Mouse (Mus musculus) intestine, embryonic 15.5 days (tissue): ENCODE data around the gene Cep164. TPM values are rescaled to one million over a fixed set of nuclear protein-coding genes. Genes with fewer than 3 reads are reported as not detected.

Source experiments
- ATAC-seq: fragments of 200-750 bp; cut with Nextera tagmentation; 2 replicates; pipeline ENCODE4 v1.8.0; 2017; ENCODE audit warnings: moderate TSS enrichment, moderate library complexity
- H3K27ac ChIP-seq: fragments of 300-500 bp; sonication (generic); 2 replicates; pipeline ENCODE4 v1.5.1; 2015; ENCODE audit warnings: mild to moderate bottlenecking, inconsistent platforms
- H3K27me3 ChIP-seq: fragments of 300-500 bp; sonication (generic); replicated peaks from 2 replicates; pipeline ENCODE4 v1.6.1; 2015; ENCODE audit warnings: inconsistent platforms
- H3K36me3 ChIP-seq: fragments of 300-500 bp; sonication (generic); 2 replicates; pipeline ENCODE4 v1.6.1; 2015; ENCODE audit warnings: inconsistent platforms
- H3K4me1 ChIP-seq: fragments of 300-500 bp; sonication (generic); replicated peaks from 2 replicates; pipeline ENCODE4 v1.6.1; 2015; ENCODE audit warnings: inconsistent platforms
- H3K4me2 ChIP-seq: fragments of 300-500 bp; sonication (generic); replicated peaks from 2 replicates; pipeline ENCODE4 v1.6.1; 2015; ENCODE audit warnings: mild to moderate bottlenecking, inconsistent platforms
- H3K4me3 ChIP-seq: fragments of 300-500 bp; sonication (generic); replicated peaks from 2 replicates; pipeline ENCODE4 v1.5.1; 2015; ENCODE audit warnings: inconsistent platforms
- H3K9ac ChIP-seq: fragments of 300-500 bp; sonication (generic); 2 replicates; pipeline ENCODE4 v1.6.1; 2015; ENCODE audit warnings: inconsistent platforms
- H3K9me3 ChIP-seq: fragments of 300-500 bp; sonication (generic); 2 replicates; pipeline ENCODE4 v1.6.1; 2016; ENCODE audit warnings: inconsistent platforms
- WGBS: fragments of 180-500 bp; shearing (Covaris S2); methylation state at CpG from one replicate; pipeline ENCODE4 v1.1.7; 2015; 5-methylcytosine and 5-hydroxymethylcytosine counted together
- polyA plus RNA-seq: library from polyadenylated mRNA; unstranded; fragments of >200 nt; fragmentation: Nextera tagmentation; extraction: Ambion mirVana; gene quantifications from 2 replicates; pipeline ENCODE4 v1.2.1, GENCODE M21; 2015

Gene Cep164
- polyA plus RNA-seq, 1 experiment from 2014 or later = 24.9 TPM

DNA sequence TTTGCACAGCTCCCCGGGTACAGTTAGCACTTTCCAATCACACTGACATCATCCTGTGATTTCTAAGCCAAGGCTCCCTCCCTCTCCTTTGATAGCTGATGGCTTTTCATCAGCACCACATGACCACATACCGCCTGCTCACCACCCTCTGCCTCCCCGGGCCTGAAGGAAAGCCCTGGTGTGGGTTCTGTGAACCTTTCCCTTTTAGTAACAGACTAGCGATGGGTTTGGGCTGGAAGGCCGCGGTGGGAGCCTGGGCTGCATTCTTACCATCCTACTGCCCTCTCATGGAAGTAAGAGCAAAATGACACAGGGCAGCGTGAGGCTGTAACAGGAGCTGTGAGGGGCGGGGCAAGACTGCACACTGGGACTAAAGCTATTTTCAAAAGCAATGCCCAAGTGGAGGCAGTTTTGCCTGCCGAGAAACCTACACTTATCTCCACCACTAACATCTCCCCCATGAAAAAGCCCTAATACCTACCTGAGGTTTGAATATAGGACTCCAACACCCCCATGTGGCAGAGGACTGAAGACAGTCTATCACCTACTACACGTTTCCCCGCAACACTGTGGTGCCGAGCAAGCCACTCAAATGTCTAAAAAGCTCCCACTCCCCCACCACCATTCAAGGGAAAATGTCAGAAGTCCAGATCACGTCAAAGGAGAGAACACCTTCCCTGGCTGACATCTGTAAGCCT, 29.9 kb downstream of the Cep164 start:
- Histone ChIP-seq H3K27me3 (no peaks in the 10 kb centered on the region), H3K4me3 (no peak overlapping the region), H3K27ac (no peak overlapping the region), H3K4me1 (0 out of 2 replicates have a peak, but pooled peaks cover 6% of the 10 kb centered on the region), H3K36me3 (peaks cover 6% of the 10 kb centered on the region; the same call in 1 of the 2 replicates), H3K4me2 (no peak overlapping the region), H3K9ac (no peak overlapping the region), H3K9me3 (no peaks in the 10 kb centered on the region)
- WGBS = 25% methylated on average over 13 of the region's 13 CpGs
- peak; percentile 81 for ATAC-seq

DNA sequence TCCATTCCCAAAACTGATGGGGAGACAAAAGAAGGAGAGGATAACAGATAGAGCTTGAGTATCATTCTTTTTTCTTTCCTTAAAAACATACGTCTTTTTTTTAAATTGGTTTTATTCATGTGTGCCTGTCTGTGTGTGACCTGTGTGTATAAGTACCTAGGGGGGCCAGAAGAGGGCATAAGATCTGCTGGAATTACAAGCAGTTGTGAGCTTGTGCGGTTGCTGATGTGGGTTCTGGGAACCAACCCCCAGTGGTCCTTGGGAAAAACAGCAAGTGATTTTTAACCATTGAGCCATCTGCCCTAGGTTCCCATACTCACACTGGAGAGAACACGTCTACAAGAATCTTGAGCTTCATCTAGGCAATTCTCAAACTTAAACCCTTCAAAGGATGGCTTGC, 31.2 kb downstream of the Cep164 start:
- ATAC-seq = no peak

DNA sequence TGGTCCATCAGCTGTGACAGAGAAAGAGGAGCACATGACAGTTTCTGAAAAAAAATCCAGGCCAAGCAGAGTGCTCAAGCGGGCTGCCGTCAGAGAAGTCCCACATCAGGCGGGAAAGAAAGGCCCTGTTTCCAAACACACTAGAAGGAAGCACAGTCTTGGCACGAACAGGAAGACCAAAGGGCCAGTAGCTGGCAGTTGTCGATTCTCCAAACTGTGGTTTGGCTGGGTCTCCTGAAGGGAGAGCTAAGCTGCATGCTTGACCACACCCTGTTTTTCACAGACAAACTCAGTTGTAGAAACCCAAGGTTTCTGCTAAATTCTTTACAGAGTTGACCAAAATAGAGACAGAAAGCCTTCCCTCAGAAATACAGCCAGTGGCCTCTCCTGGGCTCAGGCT, 32.8 kb downstream of the Cep164 start:
- Histone ChIP-seq H3K27me3 (no peaks in the 10 kb centered on the region), H3K36me3 (peaks cover 7% of the 10 kb centered on the region; the same call in 1 of the 2 replicates), H3K4me2 (no peak overlapping the region), H3K4me3 (no peak overlapping the region), H3K4me1 (0 out of 2 replicates have a peak, but pooled peaks cover 6% of the 10 kb centered on the region), H3K27ac (no peak overlapping the region), H3K9ac (no peak overlapping the region), H3K9me3 (no peaks in the 10 kb centered on the region)
- ATAC-seq = no peak
- WGBS = 78% methylated on average over 5 of the region's 5 CpGs

More for the DNA sequence above, 31.2 kb downstream of the Cep164 start:
- peaks cover 7% of the 10 kb centered on the region; the same call in 1 of the 2 replicates for H3K36me3 ChIP-seq
- H3K27ac ChIP-seq = no peak overlapping the region
- 0 out of 2 replicates have a peak, but pooled peaks cover 6% of the 10 kb centered on the region for H3K4me1 ChIP-seq
- no peak overlapping the region for H3K4me2 ChIP-seq
- no peaks in the 10 kb centered on the region for H3K9me3 ChIP-seq
- H3K27me3 ChIP-seq = no peaks in the 10 kb centered on the region
- no peak overlapping the region for H3K4me3 ChIP-seq
- 84% methylated on average over 3 of the region's 3 CpGs for WGBS
- H3K9ac ChIP-seq = no peak overlapping the region

DNA sequence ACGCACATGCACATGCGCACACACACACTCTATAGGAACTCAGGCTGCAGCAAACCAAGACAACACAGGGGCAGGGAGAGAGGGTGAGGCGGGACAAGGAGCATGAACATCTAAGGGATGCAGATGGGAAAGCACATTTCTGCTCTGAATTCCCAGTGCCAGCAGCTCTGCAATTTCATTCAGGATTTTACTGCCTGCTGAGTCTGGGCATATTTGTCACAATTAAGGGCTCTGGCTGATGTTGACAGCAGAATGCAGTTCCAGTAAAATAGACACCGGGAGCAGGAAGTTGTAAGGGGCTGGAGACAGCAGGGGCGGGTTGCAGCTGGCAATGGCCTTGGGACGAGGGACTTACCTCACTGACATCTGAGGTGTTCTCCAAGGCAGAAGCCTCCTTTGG, 34.8 kb downstream of the Cep164 start:
- WGBS = 81% methylated on average over 6 of the region's 6 CpGs
- Histone ChIP-seq H3K36me3 (peaks cover 7% of the 10 kb centered on the region; the same call in 1 of the 2 replicates), H3K4me2 (no peak overlapping the region), H3K9me3 (no peaks in the 10 kb centered on the region), H3K4me1 (0 out of 2 replicates have a peak, but pooled peaks cover 4% of the 10 kb centered on the region), H3K9ac (no peak overlapping the region), H3K27me3 (no peaks in the 10 kb centered on the region), H3K4me3 (no peak overlapping the region), H3K27ac (no peak overlapping the region)
- no peak for ATAC-seq

DNA sequence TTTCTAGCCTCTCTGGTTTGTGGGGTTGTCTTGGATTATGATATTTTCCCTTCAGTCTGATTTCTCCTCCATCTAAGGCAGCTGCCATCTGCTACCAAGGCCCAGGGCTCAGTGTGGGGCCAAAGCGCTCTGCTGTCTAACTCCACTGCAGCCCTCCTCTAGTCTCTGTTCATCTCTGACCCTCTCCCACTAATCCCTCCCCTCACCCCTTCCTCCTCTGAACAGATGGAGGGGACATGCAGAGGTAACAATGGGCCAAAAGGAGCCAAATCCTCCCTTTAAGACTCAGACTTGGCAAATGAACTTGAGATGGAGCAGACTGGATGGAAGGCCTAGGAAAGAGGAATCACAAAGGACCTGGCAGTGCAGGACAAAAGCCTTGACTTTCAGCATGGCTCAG, 36.3 kb downstream of the Cep164 start:
- Histone ChIP-seq H3K27ac (no peak overlapping the region), H3K4me3 (no peak overlapping the region), H3K9ac (no peak overlapping the region), H3K9me3 (no peaks in the 10 kb centered on the region), H3K4me1 (0 out of 2 replicates have a peak, but pooled peaks cover 3% of the 10 kb centered on the region), H3K27me3 (no peaks in the 10 kb centered on the region), H3K36me3 (peaks cover 7% of the 10 kb centered on the region; the same call in 1 of the 2 replicates), H3K4me2 (no peak overlapping the region)
- ATAC-seq = no peak
- 81% methylated on average over 1 of the region's 1 CpGs for WGBS

DNA sequence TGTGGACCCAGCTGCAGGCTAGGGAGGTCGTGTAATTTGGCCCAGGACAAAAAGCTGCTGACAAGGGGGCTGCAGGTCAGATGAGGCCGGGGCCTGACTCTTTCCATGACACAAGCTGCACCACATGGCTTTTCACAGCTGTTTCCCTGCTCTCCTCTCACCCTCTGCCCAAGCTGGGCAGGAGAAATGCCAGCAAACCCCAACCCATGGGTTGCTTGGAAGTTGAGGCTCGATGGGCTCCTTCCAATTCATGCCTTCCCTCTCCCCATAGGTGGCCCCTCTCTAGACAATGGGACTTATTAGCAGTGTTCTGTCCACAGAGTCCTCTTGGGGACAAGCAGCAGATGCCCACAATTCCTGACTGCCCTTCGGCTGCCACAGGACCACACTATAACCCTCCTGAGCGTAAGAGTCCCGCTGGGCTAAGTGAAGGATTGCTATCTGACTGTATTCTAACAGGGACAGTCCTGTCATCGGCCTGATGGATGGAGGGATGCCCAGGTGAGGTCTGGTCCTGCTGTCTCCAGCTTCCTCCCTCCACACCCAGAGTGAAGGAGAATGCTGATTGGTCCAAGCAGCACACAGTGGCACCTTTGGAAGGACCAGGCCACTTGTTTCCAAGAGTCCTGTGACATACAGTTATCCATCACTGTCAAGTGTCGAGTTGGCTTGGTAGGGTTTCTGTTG, 36.9 kb downstream of the Cep164 start:
- H3K4me2 ChIP-seq = no peak overlapping the region
- H3K27ac ChIP-seq = no peak overlapping the region
- H3K4me3 ChIP-seq = no peak overlapping the region
- ATAC-seq = no peak
- peaks cover 7% of the 10 kb centered on the region; the same call in 1 of the 2 replicates for H3K36me3 ChIP-seq
- H3K9ac ChIP-seq = no peak overlapping the region
- no peaks in the 10 kb centered on the region for H3K27me3 ChIP-seq
- 83% methylated on average over 8 of the region's 8 CpGs for WGBS
- no peaks in the 10 kb centered on the region for H3K9me3 ChIP-seq
- 0 out of 2 replicates have a peak, but pooled peaks cover 7% of the 10 kb centered on the region for H3K4me1 ChIP-seq

DNA sequence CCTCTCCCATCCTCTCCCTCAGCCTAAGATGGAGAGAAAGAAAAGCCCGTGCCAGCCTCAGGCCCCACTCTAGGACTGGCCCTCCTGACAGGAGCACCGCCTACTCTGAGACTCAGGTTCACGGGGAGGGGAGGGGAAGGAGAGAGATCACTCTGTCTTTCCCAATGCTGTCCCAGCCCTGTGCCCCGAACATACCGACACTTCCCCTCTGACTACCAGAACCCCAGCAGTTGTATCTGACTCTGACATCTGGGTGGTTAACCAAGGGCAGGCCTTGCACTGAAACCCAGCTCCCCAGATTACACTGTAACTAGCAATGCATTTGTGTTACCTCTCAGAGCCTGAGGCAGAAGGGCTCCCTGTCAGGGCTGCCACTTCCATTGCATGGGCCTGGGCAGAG, 40.1 kb downstream of the Cep164 start:
- WGBS = 68% methylated on average over 5 of the region's 5 CpGs
- Histone ChIP-seq H3K9ac (no peak overlapping the region), H3K9me3 (no peaks in the 10 kb centered on the region), H3K4me1 (0 out of 2 replicates have a peak, but pooled peaks cover 7% of the 10 kb centered on the region), H3K27me3 (no peaks in the 10 kb centered on the region), H3K4me3 (no peak overlapping the region), H3K4me2 (no peak overlapping the region), H3K36me3 (peaks cover 6% of the 10 kb centered on the region; the same call in 1 of the 2 replicates), H3K27ac (no peak overlapping the region)
- ATAC-seq = no peak

DNA sequence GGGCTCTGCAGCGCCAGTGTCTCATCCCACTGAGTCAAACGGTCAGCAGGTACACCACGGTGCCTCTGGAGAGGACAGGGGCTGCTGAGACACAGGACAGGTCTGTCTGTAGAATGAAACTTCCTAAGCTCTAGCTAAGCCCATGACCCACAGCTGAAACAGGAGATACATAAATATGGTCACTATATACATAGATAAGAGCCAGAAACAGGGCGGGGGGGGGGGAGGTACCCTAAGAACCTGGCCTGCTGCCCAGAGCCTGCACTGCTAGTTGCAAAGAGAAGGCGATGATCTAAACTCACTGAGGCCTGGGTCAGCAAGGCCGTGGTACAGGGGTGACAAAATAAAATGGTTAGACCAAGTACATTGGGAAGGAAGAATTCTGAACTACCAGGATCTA, 40.9 kb downstream of the Cep164 start:
- 53% methylated on average over 6 of the region's 6 CpGs for WGBS
- ATAC-seq = peak; percentile 28; the same call in 1 of the 2 replicates
- no peak overlapping the region for H3K9ac ChIP-seq

DNA sequence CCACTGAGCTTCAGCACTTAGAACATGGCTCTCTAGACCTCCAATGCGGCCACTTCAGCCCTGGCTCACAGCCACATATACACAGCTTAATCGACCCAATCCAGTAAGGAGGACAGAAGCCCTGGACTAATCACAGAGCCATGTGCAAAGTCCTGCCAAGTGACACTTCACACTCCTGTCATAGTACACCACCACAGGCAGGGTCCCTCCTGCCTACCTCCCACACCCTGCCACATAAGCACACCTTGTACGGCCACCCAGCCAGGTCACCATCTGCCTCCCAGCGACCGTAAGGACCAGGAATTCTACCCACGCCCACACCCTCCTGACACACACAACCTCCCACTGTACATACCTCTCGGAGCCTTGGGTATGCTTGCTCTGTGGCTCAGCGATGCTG, 41.4 kb downstream of the Cep164 start:
- 73% methylated on average over 8 of the region's 8 CpGs for WGBS
- no peaks in the 10 kb centered on the region for H3K27me3 ChIP-seq
- H3K4me2 ChIP-seq = no peak overlapping the region
- H3K4me1 ChIP-seq = 0 out of 2 replicates have a peak, but pooled peaks cover 7% of the 10 kb centered on the region
- no peak overlapping the region for H3K9ac ChIP-seq
- peaks cover 6% of the 10 kb centered on the region; the same call in 1 of the 2 replicates for H3K36me3 ChIP-seq
- ATAC-seq = no peak; the same call in 1 of the 2 replicates
- H3K9me3 ChIP-seq = no peaks in the 10 kb centered on the region
- no peak overlapping the region for H3K27ac ChIP-seq
- no peak overlapping the region for H3K4me3 ChIP-seq

More for the DNA sequence above, 40.9 kb downstream of the Cep164 start:
- no peak overlapping the region for H3K4me2 ChIP-seq
- 0 out of 2 replicates have a peak, but pooled peaks cover 7% of the 10 kb centered on the region for H3K4me1 ChIP-seq
- peaks cover 6% of the 10 kb centered on the region; the same call in 1 of the 2 replicates for H3K36me3 ChIP-seq
- no peaks in the 10 kb centered on the region for H3K9me3 ChIP-seq
- H3K27me3 ChIP-seq = no peaks in the 10 kb centered on the region
- H3K27ac ChIP-seq = no peak overlapping the region
- H3K4me3 ChIP-seq = no peak overlapping the region

DNA sequence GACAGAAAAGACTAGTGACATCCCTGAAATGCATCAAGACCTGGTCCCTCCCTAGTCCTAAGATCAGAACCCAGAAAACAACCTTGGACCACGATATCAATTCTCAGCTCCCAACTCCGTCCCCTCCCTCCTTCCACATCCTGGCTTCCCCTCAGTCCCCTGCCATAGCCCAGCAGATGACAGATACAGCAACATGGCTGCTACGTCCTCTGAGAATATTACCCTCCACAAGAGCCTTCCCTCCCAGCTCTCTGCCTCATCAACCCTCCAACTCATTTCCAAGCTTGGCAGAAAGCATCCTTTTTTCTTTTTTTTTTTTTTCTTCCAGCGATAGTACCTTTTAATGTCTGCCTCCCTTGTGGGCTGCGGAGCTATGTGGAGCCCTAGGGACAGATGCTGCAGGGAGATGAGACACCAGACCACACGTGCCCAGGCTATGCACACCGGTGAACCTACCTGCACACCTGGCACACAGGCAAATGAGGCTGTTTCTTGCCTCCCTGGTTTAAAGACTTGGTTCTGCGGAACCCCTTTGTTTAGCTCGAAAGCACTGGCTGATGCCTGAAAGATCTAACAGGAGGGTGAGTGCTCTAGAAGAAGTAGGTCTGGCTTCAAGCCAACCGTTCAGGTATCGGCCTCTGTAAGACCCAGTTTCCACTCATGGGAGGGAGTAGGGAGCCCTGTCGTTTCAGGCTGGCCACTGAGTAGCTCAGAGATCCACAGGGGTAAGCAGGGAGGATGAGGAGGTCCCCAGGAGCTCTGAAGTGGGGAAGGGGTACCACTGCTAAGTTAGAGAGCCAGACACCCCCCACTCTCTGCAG, 45.0 kb downstream of the Cep164 start:
- WGBS = 85% methylated on average over 12 of the region's 12 CpGs

DNA sequence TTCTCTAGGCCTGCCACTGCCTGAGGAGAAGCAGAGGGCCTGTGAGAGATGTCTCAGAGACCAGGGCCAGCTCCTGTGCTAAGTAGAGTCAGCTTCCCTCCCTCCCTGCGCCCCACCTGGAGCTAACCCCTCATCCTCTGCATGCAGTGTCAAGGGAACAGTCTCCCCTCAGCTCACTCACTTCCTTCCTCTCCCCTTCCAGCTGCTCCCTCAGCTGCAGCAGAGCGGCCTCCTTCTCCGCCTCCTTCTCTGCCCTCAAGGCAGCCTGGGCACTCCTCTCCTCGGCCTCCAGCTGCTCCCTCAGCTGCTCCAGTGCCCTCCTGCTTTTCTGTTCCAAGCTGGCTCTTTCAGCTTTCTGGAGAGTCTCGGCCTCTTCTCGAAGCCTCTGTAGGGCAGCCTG, 49.3 kb downstream of the Cep164 start:
- Histone ChIP-seq H3K4me2 (no peak overlapping the region), H3K9me3 (no peaks in the 10 kb centered on the region), H3K9ac (no peak overlapping the region), H3K4me3 (no peak overlapping the region), H3K4me1 (no peaks in the 10 kb centered on the region), H3K36me3 (0 out of 2 replicates have a peak, but pooled peaks cover 6% of the 10 kb centered on the region), H3K27me3 (no peaks in the 10 kb centered on the region), H3K27ac (no peak overlapping the region)
- WGBS = 77% methylated on average over 6 of the region's 6 CpGs
- ATAC-seq = no peak

More for the DNA sequence above, 45.0 kb downstream of the Cep164 start:
- no peak for ATAC-seq
- Histone ChIP-seq H3K4me1 (0 out of 2 replicates have a peak, but pooled peaks cover 7% of the 10 kb centered on the region), H3K9ac (no peak overlapping the region), H3K36me3 (peaks cover 9% of the 10 kb centered on the region; the same call in 1 of the 2 replicates), H3K27ac (no peak overlapping the region), H3K9me3 (no peaks in the 10 kb centered on the region), H3K4me2 (no peak overlapping the region), H3K27me3 (no peaks in the 10 kb centered on the region), H3K4me3 (no peak overlapping the region)
